Mouse (Mus musculus): ENCODE results near the gene Alpl. TPM values are rescaled to one million over a fixed set of nuclear protein-coding genes. Genes with fewer than 3 reads are reported as not detected.

The Alpl gene
- polyA plus RNA-seq, 1 experiment from 2014 or later, result 6.1 TPM

DNA sequence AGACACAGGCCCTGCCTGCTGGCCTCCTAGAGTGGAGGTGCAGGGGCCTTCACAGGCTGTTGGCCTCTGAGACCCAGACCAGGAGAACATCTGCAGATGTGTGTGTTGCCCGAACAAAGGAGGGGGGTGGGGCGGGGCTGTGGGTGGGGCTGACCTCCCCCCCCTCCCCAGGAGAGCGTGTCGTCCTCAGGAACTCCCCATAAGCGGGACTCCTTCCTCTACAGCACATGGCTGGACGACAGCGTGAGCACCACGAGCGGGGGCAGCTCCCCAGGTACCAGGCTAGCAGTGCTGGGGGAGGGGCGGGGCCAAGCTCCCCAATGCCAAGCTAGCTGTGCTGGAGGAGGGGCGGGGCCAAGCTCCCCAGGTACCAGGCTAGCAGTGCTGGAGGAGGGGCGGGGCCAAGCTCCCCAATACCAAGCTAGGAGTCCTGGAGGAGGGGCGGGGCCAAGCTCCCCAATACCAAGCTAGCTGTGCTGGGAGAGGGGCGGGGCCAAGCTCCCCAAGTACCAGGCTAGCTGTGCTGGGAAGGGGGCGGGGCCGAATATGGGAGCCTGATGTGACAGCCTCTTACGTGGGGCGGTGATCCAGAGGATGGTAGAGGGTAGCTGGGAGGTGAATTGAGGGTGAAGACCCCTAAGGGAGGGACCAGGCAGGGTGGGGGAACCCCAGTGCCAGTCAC lies 68.5 kb downstream of the Alpl start:
- Histone ChIP-seq H3K4me2 (ENCODE audit: low read length) (peak overlapping the region; percentile 24), H3K4me3 (replicated peaks; ENCODE audit: low read depth, low read length) (no peak overlapping the region), H3K9ac (replicated peaks; ENCODE audit: low read length) (peak overlapping the region; percentile 31; the same call in 1 of the 2 replicates), H3K27ac (replicated peaks; ENCODE audit: low read depth, low read length) (no peak overlapping the region), H3K9me3 (ENCODE audit: control insufficient read depth, low read length) (no peaks in the 10 kb centered on the region), H3K27me3 (ENCODE audit: control insufficient read depth, insufficient read depth, low read length) (0 out of 2 replicates have a peak, but pooled peaks cover 3% of the 10 kb centered on the region), H3K4me1 (ENCODE audit: control insufficient read depth, insufficient read depth, low read length) (peaks cover 28% of the 10 kb centered on the region), H3K36me3 (ENCODE audit: control insufficient read depth, insufficient read depth, low read length) (no peaks in the 10 kb centered on the region)
- ATAC-seq (ENCODE audit: low FRiP score, low TSS enrichment) (peak; percentile 26; the same call in 1 of the 2 replicates), DNase-seq (peak; percentile 80)
- WGBS, result 2% methylated on average over 18 of the region's 18 CpGs

DNA sequence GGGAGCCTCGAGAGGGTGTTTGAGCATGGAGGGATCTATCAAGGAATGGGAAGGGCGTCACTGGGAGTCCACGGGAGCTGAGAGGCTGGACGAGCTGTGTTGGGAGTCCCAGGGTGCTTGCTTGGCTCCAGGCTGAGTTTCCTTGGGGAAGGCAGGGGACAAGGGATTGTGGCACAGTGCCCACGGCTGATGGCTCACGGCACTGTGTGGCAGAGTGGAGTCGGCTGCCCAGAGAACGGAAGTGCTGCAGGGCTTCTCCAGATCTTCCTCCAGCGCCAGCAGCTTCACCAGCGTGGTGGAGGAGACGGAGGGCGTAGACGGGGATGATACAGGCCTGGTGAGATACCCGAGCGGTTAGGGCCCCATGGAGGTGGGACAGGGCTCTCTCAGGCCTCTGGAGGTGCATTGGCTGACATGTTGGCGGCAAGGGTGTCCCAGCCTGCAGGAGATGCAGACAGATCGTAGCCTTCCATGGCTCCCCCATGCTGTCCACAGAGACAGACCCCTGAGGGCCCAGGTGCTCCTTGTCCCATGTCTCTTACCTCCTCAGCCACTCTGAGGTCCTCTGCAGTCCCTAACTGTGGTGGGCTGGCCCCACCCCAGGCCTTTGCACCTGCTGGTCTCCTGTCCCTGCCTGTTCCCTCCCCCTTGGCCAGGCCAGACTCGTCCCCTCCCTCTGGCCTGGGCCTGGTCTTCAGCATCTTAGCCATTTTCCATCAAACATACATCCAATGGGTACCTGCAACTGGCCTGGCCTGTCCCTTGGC lies 69.3 kb downstream of the Alpl start:
- ATAC-seq (ENCODE audit: low FRiP score, low TSS enrichment), result no peak
- Histone ChIP-seq H3K27me3 (ENCODE audit: control insufficient read depth, insufficient read depth, low read length) (0 out of 2 replicates have a peak, but pooled peaks cover 3% of the 10 kb centered on the region), H3K4me1 (ENCODE audit: control insufficient read depth, insufficient read depth, low read length) (peaks cover 28% of the 10 kb centered on the region), H3K27ac (replicated peaks; ENCODE audit: low read depth, low read length) (no peak overlapping the region), H3K36me3 (ENCODE audit: control insufficient read depth, insufficient read depth, low read length) (no peaks in the 10 kb centered on the region), H3K9ac (replicated peaks; ENCODE audit: low read length) (peak overlapping the region; percentile 31; the same call in 1 of the 2 replicates), H3K4me3 (replicated peaks; ENCODE audit: low read depth, low read length) (no peak overlapping the region), H3K4me2 (ENCODE audit: low read length) (peak overlapping the region; percentile 24), H3K9me3 (ENCODE audit: control insufficient read depth, low read length) (no peaks in the 10 kb centered on the region)
- 74% methylated on average over 18 of the region's 18 CpGs for WGBS
- DNase-seq, result no peak

DNA sequence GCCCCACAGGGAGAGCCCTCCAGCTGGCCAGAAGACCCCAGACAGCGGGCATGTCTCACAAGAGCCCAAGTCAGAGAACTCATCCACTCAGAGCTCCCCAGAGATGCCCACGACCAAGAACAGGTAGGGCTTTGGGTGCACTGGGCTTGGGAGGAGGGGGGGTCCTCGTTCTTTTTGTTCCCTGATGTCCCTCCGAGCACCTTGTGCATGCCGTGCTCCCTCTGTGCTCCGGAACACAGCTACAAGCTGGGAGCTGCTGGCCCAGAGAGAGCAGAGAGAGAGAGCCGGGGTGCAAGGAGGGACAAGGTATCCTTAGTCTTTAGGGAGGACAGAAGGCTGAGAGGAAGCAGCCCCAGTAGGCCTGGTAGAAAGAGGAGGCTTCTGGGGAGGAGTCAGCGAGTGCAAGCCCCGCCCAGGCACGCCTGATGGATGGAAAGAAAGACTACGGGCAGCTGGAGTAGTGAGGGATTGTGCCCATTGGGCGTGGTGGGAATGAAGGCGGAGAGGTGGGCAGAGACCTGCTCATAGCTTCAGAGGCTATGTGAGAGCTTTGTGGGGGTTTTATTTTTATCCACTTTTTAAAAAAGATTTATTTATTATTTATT lies 70.5 kb downstream of the Alpl start:
- DNase-seq, result no peak
- Histone ChIP-seq H3K4me2 (ENCODE audit: low read length) (no peak overlapping the region), H3K27ac (replicated peaks; ENCODE audit: low read depth, low read length) (no peak overlapping the region), H3K27me3 (ENCODE audit: control insufficient read depth, insufficient read depth, low read length) (0 out of 2 replicates have a peak, but pooled peaks cover 3% of the 10 kb centered on the region), H3K4me3 (replicated peaks; ENCODE audit: low read depth, low read length) (no peak overlapping the region), H3K4me1 (ENCODE audit: control insufficient read depth, insufficient read depth, low read length) (peaks cover 28% of the 10 kb centered on the region), H3K36me3 (ENCODE audit: control insufficient read depth, insufficient read depth, low read length) (0 out of 2 replicates have a peak, but pooled peaks cover under 1% of the 10 kb centered on the region), H3K9ac (replicated peaks; ENCODE audit: low read length) (no peak overlapping the region), H3K9me3 (ENCODE audit: control insufficient read depth, low read length) (no peaks in the 10 kb centered on the region)
- 75% methylated on average over 13 of the region's 13 CpGs for WGBS
- ATAC-seq (ENCODE audit: low FRiP score, low TSS enrichment), result no peak

DNA sequence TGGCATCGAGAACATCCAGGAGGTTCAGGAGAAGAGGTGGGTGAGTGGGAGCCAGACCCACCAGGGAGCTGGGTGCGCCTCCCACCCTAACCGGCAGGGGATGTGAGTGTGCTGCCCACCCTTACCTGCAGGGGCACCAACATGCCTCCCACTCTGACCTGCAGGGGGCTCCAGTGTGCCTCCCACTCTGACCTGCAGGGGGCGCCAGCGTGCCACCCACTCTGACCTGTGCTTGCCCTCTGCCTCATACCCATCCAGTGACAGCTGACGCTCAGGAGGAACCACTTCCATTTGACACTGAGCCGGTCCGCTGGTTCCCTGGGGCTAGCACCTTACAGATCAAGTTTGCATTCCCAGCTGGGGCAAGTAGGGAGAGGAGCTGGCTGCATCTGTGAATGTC lies 71.4 kb downstream of the Alpl start:
- H3K9me3 ChIP-seq (ENCODE audit: control insufficient read depth, low read length), result no peaks in the 10 kb centered on the region
- H3K4me3 ChIP-seq (replicated peaks; ENCODE audit: low read depth, low read length), result no peak overlapping the region
- WGBS, result 44% methylated on average over 8 of the region's 8 CpGs
- H3K27ac ChIP-seq (replicated peaks; ENCODE audit: low read depth, low read length), result no peak overlapping the region
- H3K36me3 ChIP-seq (ENCODE audit: control insufficient read depth, insufficient read depth, low read length), result 0 out of 2 replicates have a peak, but pooled peaks cover 4% of the 10 kb centered on the region
- H3K4me1 ChIP-seq (ENCODE audit: control insufficient read depth, insufficient read depth, low read length), result peaks cover 28% of the 10 kb centered on the region
- ATAC-seq (ENCODE audit: low FRiP score, low TSS enrichment), result no peak
- 0 out of 2 replicates have a peak, but pooled peaks cover 3% of the 10 kb centered on the region for H3K27me3 ChIP-seq (ENCODE audit: control insufficient read depth, insufficient read depth, low read length)
- no peak overlapping the region for H3K4me2 ChIP-seq (ENCODE audit: low read length)
- no peak overlapping the region for H3K9ac ChIP-seq (replicated peaks; ENCODE audit: low read length)
- no peak for DNase-seq

DNA sequence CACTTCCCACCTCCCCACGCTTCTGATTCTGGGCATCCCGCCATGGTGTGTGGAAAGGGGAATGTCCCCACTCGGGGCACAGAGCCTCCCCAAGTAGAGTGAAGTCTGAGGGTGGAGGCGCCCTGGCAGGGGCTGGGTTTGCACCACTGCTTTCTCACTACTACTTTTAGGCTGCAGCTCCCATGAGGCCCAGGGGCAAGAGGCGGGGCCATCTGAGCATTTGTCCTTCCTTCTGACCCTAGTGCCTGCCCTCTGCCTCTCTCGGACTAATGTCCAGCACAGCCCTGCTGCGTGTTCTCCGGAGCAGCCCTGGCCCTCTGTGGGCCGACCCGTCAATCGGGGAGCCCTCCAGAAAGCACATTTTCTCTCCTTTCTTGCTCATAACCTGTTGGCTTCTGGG lies 72.0 kb downstream of the Alpl start:
- 48% methylated on average over 11 of the region's 11 CpGs for WGBS
- Histone ChIP-seq H3K9me3 (ENCODE audit: control insufficient read depth, low read length) (no peaks in the 10 kb centered on the region), H3K27me3 (ENCODE audit: control insufficient read depth, insufficient read depth, low read length) (0 out of 2 replicates have a peak, but pooled peaks cover 3% of the 10 kb centered on the region), H3K4me3 (replicated peaks; ENCODE audit: low read depth, low read length) (no peak overlapping the region), H3K27ac (replicated peaks; ENCODE audit: low read depth, low read length) (no peak overlapping the region), H3K4me1 (ENCODE audit: control insufficient read depth, insufficient read depth, low read length) (peaks cover 28% of the 10 kb centered on the region), H3K4me2 (ENCODE audit: low read length) (no peak overlapping the region), H3K9ac (replicated peaks; ENCODE audit: low read length) (no peak overlapping the region; the same call in 1 of the 2 replicates), H3K36me3 (ENCODE audit: control insufficient read depth, insufficient read depth, low read length) (0 out of 2 replicates have a peak, but pooled peaks cover 4% of the 10 kb centered on the region)
- no peak for DNase-seq
- ATAC-seq (ENCODE audit: low FRiP score, low TSS enrichment), result no peak

DNA sequence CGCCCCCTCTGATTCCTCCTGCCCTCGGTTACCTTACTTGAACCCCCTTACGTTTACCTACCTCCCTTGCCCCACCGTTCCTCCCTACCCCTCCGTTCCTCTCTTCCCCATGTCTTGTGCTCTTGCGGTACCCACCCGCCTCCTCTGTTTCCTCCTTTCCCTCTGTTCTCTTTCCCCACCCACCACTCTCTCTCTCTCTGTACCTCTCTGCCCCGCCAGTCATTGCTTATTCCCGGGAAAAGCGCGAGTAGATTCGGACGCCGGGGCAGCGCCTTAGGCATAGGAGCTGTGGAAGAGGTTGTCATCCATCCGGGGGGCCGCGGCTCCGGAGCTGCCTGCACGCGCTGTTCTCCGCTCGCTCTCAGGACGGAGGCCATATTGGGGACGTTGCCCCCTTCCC lies 72.7 kb downstream of the Alpl start:
- H3K4me3 ChIP-seq (replicated peaks; ENCODE audit: low read depth, low read length), result no peak overlapping the region
- peak overlapping the region; percentile 36; the same call in 1 of the 2 replicates for H3K4me2 ChIP-seq (ENCODE audit: low read length)
- WGBS, result 43% methylated on average over 25 of the region's 25 CpGs
- no peak for ATAC-seq (ENCODE audit: low FRiP score, low TSS enrichment)
- peaks cover 28% of the 10 kb centered on the region for H3K4me1 ChIP-seq (ENCODE audit: control insufficient read depth, insufficient read depth, low read length)
- H3K9me3 ChIP-seq (ENCODE audit: control insufficient read depth, low read length), result no peaks in the 10 kb centered on the region
- 0 out of 2 replicates have a peak, but pooled peaks cover 3% of the 10 kb centered on the region for H3K27me3 ChIP-seq (ENCODE audit: control insufficient read depth, insufficient read depth, low read length)
- H3K27ac ChIP-seq (replicated peaks; ENCODE audit: low read depth, low read length), result no peak overlapping the region
- DNase-seq, result no peak
- no peak overlapping the region; the same call in 1 of the 2 replicates for H3K9ac ChIP-seq (replicated peaks; ENCODE audit: low read length)
- 0 out of 2 replicates have a peak, but pooled peaks cover 4% of the 10 kb centered on the region for H3K36me3 ChIP-seq (ENCODE audit: control insufficient read depth, insufficient read depth, low read length)

DNA sequence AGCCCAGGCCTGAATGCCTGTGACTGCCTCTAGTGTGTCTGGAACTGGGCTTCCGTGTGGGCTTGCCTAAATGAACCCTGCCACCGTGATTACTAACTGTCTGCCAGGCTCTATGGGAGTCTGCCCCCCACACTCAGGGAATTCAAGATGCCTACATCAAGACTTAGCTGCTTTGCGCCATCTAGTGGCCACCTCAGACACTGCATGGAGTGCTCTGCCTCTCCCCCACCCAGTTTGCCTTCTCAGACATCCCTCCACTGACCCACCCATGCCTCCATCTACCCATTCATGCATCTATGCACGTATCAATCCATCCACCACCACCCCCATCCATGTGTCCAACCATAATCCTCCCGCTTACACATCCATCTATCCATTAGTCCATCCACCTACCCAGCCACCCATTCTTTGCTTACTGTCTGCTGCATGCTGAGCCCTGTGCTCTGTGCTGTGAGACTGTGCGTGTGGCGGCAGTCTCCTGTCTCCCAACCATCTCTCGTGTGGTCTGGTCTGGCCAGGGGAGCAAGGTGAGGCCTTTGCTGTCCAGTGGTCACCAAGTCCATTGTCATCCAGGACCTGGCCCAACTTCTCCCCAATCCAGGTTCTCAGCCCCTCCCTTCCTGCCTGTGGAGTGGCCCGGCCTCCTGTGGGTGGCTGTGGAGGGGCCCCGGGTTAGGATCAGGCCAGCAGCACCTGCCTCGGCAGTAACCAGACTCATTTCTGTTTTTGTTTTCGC lies 73.3 kb downstream of the Alpl start:
- H3K36me3 ChIP-seq (ENCODE audit: control insufficient read depth, insufficient read depth, low read length), result 0 out of 2 replicates have a peak, but pooled peaks cover 4% of the 10 kb centered on the region
- no peak; the same call in 1 of the 2 replicates for ATAC-seq (ENCODE audit: low FRiP score, low TSS enrichment)
- 29% methylated on average over 12 of the region's 12 CpGs for whole genome bisulfite sequencing
- no peak overlapping the region for H3K4me2 ChIP-seq (ENCODE audit: low read length)
- H3K27me3 ChIP-seq (ENCODE audit: control insufficient read depth, insufficient read depth, low read length), result 0 out of 2 replicates have a peak, but pooled peaks cover 3% of the 10 kb centered on the region
- H3K9me3 ChIP-seq (ENCODE audit: control insufficient read depth, low read length), result no peaks in the 10 kb centered on the region
- peaks cover 22% of the 10 kb centered on the region for H3K4me1 ChIP-seq (ENCODE audit: control insufficient read depth, insufficient read depth, low read length)
- H3K4me3 ChIP-seq (replicated peaks; ENCODE audit: low read depth, low read length), result no peak overlapping the region
- H3K27ac ChIP-seq (replicated peaks; ENCODE audit: low read depth, low read length), result no peak overlapping the region
- H3K9ac ChIP-seq (replicated peaks; ENCODE audit: low read length), result no peak overlapping the region
- DNase-seq, result peak; percentile 92

DNA sequence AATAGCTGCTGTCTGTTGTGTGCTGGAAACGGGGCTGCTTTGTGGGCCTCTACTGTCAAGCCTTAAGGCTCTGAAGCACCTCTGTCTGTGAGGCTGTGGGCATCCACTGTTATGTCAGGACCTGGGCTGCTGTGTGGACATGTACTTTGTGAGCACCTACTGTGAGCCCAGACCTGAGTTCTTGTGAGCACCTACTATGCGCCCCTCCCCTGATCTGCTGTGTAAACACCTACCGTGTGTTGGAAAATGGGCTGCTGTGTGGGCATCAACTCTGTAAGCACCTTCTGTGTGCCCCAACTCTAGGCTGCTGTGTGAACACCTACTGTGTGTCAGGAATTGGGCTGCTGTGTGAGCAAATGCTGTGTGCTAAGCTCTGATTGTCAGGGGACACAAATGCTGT lies 74.0 kb downstream of the Alpl start:
- no peak overlapping the region for H3K4me3 ChIP-seq (replicated peaks; ENCODE audit: low read depth, low read length)
- ATAC-seq (ENCODE audit: low FRiP score, low TSS enrichment) (no peak), DNase-seq (no peak)
- H3K4me2 ChIP-seq (ENCODE audit: low read length), result no peak overlapping the region
- no peak overlapping the region for H3K9ac ChIP-seq (replicated peaks; ENCODE audit: low read length)
- H3K9me3 ChIP-seq (ENCODE audit: control insufficient read depth, low read length), result no peaks in the 10 kb centered on the region
- 0 out of 2 replicates have a peak, but pooled peaks cover 3% of the 10 kb centered on the region for H3K27me3 ChIP-seq (ENCODE audit: control insufficient read depth, insufficient read depth, low read length)
- H3K27ac ChIP-seq (replicated peaks; ENCODE audit: low read depth, low read length), result no peak overlapping the region
- WGBS, result 91% methylated on average over 3 of the region's 3 CpGs
- peaks cover 16% of the 10 kb centered on the region for H3K4me1 ChIP-seq (ENCODE audit: control insufficient read depth, insufficient read depth, low read length)
- 0 out of 2 replicates have a peak, but pooled peaks cover 4% of the 10 kb centered on the region for H3K36me3 ChIP-seq (ENCODE audit: control insufficient read depth, insufficient read depth, low read length)

All from midbrain, embryonic 14.5 days (tissue).